Mouse (Mus musculus): ENCODE measurements around the gene Tubgcp4.
A peak's percentile ranks its signal among the peaks of the same experiment; 100 is the strongest.
"Not testable (repeated sequence)": the region's sequence is repeated elsewhere in the genome, so short reads cannot be mapped to it uniquely, and the experiment has no call there.

Gene Tubgcp4

DNA sequence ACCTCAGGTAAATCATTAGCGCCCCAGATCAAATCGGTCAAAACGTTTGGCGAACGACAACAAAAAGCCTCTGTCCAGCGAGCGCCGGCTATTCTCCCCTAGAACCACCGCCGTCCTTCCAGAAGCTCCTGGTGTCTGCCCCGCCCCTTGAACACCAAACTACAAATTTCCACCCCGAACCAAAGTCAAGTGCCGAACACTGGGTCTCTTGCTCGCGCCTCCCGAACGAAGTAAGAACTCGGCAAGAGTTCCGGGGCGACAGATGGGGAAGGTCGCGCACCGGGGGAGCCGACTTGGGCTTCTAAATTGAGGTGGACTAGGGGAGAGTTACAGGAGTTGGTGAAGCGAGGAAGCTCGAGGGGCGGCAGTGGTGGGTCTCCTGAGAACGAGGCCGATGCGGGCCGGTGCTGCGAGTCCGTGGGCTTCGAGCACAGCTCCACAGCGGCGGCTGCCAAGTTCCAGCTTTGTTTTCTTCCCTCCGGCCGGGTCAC, at the start of gene Tubgcp4:
TSS of gene Tubgcp4 (plus strand) at position 174 of the 491 bp plus-strand sequence.
- DNase-seq (ENCODE audit: low spot score), result no peak

GRCm38 (mm10) chr2:121126302-121126701, 44.2 kb upstream of the Tubgcp4 start:
- not testable (repeated sequence) for DNase-seq (ENCODE audit: low spot score)

- DNase-seq (ENCODE audit: low spot score), result no peak
Measured at GRCm38 (mm10) chr2:121127536-121127935, 42.9 kb upstream of the Tubgcp4 start.

- no peak for DNase-seq (ENCODE audit: low spot score)
Measured at GRCm38 (mm10) chr2:121128865-121129620, 41.4 kb upstream of the Tubgcp4 start.

- DNase-seq (ENCODE audit: low spot score), result no peak
Measured at GRCm38 (mm10) chr2:121132822-121133221, 37.6 kb upstream of the Tubgcp4 start.

DNA sequence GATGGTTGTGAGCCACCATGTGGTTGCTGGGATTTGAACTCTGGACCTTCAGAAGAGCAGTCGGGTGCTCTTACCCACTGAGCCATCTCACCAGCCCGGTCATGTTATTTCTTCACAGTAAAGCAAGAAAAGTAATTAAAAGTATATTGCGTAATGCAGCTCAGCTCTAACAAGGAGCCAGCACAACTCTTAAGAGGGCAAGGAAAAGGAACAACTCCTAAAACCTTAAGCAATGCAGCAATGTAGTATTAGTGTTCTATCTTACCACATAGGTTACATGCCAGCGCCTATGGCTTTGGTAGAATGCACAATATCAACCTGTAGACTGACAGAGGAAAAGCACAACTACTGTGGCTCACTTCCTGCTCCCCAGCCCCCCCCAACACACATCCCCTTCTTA, 33.1 kb upstream of the Tubgcp4 start:
- no peak for DNase-seq (ENCODE audit: low spot score)

DNA sequence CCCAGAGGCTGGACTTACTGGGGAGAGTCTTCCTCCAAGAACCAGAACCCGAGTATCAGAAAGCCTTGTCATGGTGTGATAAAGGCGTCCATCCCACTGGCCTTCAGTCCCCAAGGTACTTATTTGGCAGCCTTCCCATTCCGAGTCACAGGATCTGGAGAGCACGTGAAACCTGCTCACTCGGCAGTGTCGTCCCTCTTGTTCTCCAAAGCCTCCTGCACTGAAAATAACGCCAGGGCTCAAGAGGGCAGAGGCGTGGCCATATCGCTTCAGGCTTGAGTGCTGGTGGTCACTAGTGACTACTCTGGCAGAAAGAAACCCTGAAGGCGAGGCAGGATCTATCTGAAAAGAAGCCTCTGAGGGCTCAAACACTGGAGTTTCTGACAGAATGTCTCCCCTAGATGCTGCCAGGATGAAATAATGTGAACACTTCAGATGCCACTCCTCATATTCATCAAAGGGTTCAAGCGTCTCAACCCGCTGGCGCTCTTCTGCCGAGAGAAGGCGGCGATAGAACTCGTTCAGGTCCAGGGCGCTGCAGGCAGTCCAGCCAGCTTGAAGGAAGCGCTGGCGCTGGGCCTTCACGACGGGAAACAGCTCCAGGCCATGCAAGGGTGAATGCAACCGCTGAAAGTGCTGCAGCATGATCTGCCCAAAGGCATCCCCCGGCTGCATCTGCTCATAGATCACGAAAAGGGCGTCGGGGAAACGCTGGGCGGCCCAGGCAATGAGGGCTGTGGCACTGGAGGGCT, 31.0 kb upstream of the Tubgcp4 start:
- peak; percentile 44 for DNase-seq (ENCODE audit: low spot score)

- DNase-seq (ENCODE audit: low spot score), result peak; percentile 89
Measured at GRCm38 (mm10) chr2:121140018-121140882, 30.2 kb upstream of the Tubgcp4 start, which contains the start of the genes Adal and Lcmt2. Gene Adal, plus strand, starts transcription at chr2:121140428. Gene Lcmt2, minus strand, starts transcription at chr2:121140653.

DNA sequence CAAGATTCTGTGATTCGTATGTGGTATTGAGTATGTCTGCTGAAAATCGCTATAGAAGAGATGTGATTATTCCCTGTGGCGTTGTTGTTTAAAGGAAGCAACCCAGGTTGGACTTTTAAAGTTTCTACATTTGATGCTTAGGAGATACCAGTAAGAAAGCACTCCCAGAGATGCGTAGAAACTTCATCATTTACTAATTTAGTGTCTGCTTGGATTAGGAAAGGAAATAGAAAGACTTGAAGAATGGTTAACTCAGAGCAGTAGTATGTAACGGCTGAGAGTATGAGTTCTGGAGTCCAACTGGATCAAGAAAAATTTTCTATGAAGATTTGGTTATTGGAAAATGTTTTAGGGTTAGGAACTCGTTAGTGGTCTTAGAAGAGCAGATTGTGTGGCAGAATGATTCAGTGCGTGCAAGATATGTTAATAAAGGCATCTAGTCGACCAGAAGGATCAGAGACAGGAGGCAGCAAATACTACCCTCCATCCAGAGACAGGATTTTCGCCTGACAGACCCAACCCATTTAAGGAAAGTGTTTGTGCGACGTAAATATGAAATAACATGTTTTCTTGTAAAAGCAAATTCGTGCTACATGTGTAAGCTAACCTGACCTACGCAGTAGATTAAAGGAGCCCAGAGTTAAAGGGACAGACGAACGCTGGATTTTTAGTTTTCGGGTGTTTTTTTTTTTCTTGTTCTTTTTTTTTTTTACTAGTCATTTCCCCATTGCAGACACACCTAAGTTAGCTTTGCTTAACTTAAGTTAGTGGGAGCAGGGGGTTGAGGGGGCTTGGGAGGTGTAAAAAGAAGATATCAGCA, 29.0 kb upstream of the Tubgcp4 start:
- no peak for DNase-seq (ENCODE audit: low spot score)

DNA sequence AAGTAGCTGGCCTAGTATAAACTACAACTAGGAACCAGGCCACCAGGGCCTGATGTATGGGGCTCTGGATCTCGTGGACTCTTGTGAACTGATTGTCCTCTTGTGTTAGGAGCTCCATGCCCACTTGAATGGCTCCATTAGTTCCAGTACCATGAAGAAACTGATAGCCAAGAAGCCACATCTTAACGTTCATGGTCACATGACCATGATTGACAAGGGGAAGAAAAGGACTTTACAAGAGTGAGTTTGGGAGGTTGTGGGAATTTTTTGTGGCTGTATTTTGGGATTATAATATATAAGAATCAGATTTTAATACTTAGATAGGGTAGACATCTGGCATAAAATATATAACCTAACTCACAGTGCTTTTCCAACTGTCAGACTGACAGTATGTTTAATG, 28.0 kb upstream of the Tubgcp4 start:
- no peak for DNase-seq (ENCODE audit: low spot score)

GRCm38 (mm10) chr2:121149679-121150078, 20.8 kb upstream of the Tubgcp4 start:
- no peak for DNase-seq (ENCODE audit: low spot score)

GRCm38 (mm10) chr2:121153100-121153499, 17.4 kb upstream of the Tubgcp4 start:
- no peak for DNase-seq (ENCODE audit: low spot score)

GRCm38 (mm10) chr2:121169173-121169572, 1.3 kb upstream of the Tubgcp4 start:
- no peak for DNase-seq (ENCODE audit: low spot score)

- no peak for DNase-seq (ENCODE audit: low spot score)
Measured at GRCm38 (mm10) chr2:121169902-121170301, 552 bp upstream of the Tubgcp4 start.

GRCm38 (mm10) chr2:121170980-121171742, 707 bp downstream of the Tubgcp4 start, which contains the start of gene Zscan29:
Gene Zscan29, minus strand, starts transcription at chr2:121171125.
- peak; percentile 93 for DNase-seq (ENCODE audit: low spot score)

DNA sequence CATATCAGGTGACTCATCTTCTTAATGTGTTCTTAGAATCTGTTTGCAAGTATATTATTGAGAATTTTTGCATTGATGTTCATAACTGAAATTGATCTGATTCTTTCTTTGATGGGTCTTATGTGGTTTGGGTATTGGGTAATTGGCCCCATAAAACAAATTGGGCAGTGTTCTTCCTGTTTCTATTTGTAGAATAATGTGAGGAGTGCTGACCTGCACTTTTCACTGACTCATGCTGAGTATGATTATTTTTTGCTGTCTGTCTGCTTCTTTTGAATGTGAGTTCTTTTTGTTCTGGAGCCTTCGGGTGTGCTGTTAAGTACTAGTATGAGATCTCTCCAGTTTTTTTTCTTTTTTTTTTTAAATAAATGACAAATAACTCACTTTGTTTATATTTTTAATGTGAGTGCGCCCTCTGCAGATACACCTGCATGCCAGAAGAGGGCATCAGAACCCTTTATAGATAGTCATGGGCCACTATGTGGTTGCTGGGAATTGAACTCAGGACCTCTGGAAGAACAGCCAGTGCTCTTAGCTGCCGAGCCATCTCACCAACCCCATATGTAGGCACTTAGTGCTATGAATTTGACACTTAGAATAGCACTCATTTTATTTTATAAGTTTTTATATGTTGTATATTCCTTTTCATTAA, 8.5 kb downstream of the Tubgcp4 start:
- DNase-seq (ENCODE audit: low spot score), result no peak

GRCm38 (mm10) chr2:121183431-121183830, 13.0 kb downstream of the Tubgcp4 start:
- DNase-seq (ENCODE audit: low spot score), result no peak

GRCm38 (mm10) chr2:121184142-121184541, 13.7 kb downstream of the Tubgcp4 start:
- no peak for DNase-seq (ENCODE audit: low spot score)

DNA sequence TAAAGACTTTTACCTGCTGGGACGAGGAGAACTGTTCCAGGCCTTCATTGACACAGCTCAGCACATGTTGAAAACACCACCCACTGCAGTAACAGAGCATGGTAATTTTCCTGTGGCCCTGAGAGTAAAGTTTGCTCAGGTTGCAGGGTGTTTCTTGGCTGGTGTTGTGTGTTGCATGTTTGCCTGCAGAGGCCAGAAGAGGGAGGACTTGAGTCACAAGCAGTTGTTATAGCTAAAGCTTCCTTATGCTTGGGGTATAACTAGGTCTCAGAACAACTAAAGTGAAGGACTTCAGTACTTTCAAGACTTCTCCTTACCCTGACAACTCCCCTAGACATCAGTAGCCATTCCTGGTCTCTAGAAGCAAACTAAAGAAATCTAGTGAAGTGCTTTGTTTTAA, 18.1 kb downstream of the Tubgcp4 start:
- DNase-seq (ENCODE audit: low spot score), result no peak

GRCm38 (mm10) chr2:121195466-121195865, 25.0 kb downstream of the Tubgcp4 start:
- no peak for DNase-seq (ENCODE audit: low spot score)
